Mouse (Mus musculus): ENCODE measurements around the gene Itgad.
A peak's percentile ranks its signal among the peaks of the same experiment; 100 is the strongest.

Gene Itgad

DNA sequence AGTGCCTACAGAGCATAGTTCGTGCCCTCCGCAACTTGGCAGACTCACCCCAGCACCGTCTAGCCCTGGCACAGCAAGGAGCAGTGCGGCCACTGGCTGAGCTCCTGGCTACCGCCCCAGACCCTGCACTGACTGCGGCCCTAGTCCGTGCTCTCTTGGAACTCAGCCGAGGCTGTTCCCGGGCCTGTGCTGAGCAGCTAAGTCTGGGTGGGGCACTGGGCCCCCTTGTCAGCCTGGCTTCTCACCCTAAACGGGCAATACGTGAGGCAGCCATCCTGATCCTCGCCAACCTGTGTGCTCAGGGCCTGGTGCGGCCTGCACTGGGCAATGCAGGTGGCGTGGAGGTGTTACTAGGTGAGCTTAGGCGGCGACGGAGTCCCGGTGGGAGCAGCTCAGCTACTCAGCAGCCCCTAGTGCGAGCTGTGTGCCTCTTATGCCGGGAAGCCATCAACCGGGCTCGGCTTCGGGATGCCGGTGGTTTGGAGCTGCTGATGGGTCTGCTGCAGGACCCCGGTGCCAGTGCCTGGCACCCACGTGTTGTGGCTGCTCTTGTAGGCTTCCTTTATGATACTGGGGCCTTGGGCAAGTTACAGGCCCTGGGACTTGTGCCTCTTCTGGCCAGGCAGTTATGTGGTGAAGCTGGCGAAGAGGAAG is 86.1 kb downstream of the Itgad start:
- no peak for ATAC-seq (ENCODE audit: insufficient number of reproducible peaks, low FRiP score, low TSS enrichment)

DNA sequence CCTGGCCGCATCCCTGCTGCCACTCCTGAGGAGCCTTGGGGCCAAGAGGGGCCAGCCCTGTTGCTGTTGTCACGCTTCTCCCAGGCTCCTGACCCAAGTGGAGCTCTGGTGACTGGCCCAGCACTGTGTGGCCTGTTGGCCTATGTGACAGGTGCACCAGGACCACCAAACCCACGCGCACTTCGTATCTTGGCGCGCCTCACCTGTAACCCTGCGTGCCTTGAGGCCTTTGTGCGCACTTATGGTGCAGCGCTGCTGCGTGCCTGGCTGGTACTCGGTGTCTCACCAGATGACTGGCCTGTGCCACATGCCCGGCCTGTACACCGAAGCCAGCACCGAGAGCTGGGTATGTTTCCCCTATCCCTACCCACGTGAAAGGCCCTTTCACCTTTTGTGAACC is 88.2 kb downstream of the Itgad start:
- no peak for ATAC-seq (ENCODE audit: insufficient number of reproducible peaks, low FRiP score, low TSS enrichment)

GRCm38 (mm10) chr7:128243921-128244320 is 89.7 kb downstream of the Itgad start:
- ATAC-seq (ENCODE audit: insufficient number of reproducible peaks, low FRiP score, low TSS enrichment): no peak

GRCm38 (mm10) chr7:128244410-128245025 is 90.3 kb downstream of the Itgad start:
- no peak for ATAC-seq (ENCODE audit: insufficient number of reproducible peaks, low FRiP score, low TSS enrichment)

GRCm38 (mm10) chr7:128245547-128245946 is 91.4 kb downstream of the Itgad start:
- ATAC-seq (ENCODE audit: insufficient number of reproducible peaks, low FRiP score, low TSS enrichment): no peak

DNA sequence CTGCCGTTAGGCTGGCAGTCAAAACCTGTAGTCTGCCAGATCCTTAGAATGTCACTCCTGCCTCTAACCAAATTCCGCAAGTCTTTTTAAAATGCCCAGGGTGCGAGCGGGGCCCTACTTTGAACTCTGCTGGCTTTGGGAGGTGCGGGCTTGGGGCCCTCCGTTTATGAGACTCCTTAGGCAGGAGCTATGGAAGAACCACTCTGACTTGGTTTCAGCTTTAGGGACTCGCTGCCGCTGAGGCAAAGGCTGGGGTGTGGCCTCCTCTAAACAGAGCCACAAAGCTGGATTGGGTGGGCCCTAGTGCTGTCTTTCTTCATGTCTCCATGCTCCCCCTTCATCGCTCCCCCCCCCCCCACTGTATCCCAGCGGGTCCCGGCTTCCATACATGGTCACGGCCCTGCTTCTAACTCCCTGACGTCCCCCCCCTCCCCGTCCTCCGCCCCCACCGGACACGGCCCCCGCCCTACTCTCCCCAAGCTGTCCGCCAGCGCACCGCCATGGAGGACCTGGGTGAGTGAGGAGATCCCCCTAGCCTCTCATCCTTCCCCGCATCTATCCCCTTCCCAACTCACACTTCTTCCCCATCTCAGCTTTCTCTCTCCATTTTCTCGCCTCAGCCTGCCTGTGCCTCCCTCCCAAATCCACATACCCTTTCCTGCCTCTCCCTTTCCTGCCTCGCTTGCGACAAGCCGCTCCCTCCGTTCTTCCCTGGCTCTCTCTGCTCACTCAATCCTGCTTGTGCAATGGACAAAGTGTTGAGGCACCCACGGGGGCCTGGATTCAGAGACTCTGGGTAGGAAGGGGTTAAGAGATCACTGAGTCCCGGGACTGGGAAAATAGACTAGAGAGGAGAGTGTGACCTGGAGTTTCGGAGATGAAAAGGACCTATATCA is 92.6 kb downstream of the Itgad start, which contains the start of gene Tgfb1i1:
TSS of gene Tgfb1i1 (plus strand) at position 317 of the 896 bp plus-strand sequence.
- peak; percentile 38; the same call in 1 of the 2 replicates for ATAC-seq (ENCODE audit: insufficient number of reproducible peaks, low FRiP score, low TSS enrichment)

GRCm38 (mm10) chr7:128247443-128247842 is 93.3 kb downstream of the Itgad start:
- peak; percentile 59; the same call in 1 of the 2 replicates for ATAC-seq (ENCODE audit: insufficient number of reproducible peaks, low FRiP score, low TSS enrichment)

GRCm38 (mm10) chr7:128248081-128249042 is 94.2 kb downstream of the Itgad start:
- no peak for ATAC-seq (ENCODE audit: insufficient number of reproducible peaks, low FRiP score, low TSS enrichment)

- no peak for ATAC-seq (ENCODE audit: insufficient number of reproducible peaks, low FRiP score, low TSS enrichment)
Measured at GRCm38 (mm10) chr7:128249998-128250397, 95.8 kb downstream of the Itgad start.

DNA sequence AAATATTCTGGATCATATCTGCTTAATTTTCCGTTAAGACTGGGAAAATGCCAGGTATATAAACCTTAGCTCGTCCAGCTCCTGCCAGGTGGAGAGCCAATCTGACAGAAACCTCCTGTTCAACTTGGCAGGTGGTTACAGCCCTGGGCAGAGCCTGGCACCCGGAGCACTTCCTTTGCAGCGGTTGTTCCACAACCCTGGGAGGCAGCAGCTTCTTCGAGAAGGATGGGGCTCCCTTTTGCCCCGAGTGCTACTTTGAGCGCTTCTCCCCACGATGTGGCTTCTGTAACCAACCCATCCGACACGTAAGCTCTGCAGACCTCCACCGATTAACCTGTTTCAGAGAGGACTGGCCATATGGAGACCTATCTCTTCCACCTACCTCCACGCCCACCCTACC is 97.8 kb downstream of the Itgad start:
- no peak for ATAC-seq (ENCODE audit: insufficient number of reproducible peaks, low FRiP score, low TSS enrichment)

DNA sequence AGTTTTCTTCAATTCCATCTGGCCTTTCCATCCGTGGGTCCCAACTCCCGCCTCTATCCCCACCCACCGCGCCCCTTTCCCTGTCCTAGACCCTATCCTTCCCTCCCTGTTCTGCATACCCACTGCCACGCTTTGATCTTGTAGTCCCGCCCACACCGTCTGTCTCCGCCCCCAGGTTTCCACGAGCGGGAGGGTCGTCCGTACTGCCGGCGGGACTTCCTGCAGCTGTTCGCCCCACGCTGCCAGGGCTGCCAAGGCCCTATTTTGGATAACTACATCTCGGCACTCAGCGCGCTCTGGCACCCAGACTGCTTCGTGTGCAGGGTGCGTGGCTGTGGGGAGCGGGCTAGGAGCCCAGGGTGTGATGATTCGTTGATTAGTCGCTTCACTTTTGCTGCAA is 98.4 kb downstream of the Itgad start:
- no peak for ATAC-seq (ENCODE audit: insufficient number of reproducible peaks, low FRiP score, low TSS enrichment)

GRCm38 (mm10) chr7:128254978-128255377 is 100.8 kb downstream of the Itgad start:
- no peak for ATAC-seq (ENCODE audit: insufficient number of reproducible peaks, low FRiP score, low TSS enrichment)

GRCm38 (mm10) chr7:128255757-128256156 is 101.6 kb downstream of the Itgad start:
- no peak for ATAC-seq (ENCODE audit: insufficient number of reproducible peaks, low FRiP score, low TSS enrichment)

- ATAC-seq (ENCODE audit: insufficient number of reproducible peaks, low FRiP score, low TSS enrichment): no peak
Measured at GRCm38 (mm10) chr7:128256783-128257334, 102.7 kb downstream of the Itgad start.

DNA sequence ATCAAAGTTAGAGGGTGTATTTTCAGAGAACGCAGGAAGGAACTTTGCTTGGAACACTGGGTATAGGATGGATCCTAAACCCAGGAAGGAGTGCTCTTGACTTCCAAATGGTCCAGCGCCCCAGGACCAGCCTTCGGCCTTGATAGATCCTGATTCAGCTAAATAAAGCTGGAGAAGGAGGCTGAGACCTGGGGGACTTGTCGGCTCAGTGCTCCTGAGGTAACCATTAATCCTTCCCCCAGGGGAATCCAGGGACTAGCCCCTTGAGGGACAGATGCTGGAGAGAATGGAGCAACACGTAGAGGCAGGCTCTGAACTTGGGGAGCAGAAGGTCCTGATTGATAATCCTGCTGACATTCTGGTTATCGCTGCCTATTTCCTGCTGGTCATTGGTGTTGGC is 111.2 kb downstream of the Itgad start, which contains the start of gene Slc5a2:
TSS of gene Slc5a2 (plus strand) at position 247 of the 400 bp plus-strand sequence.
- no peak for ATAC-seq (ENCODE audit: insufficient number of reproducible peaks, low FRiP score, low TSS enrichment)

- no peak for ATAC-seq (ENCODE audit: insufficient number of reproducible peaks, low FRiP score, low TSS enrichment)
Measured at GRCm38 (mm10) chr7:128266056-128266455, 111.9 kb downstream of the Itgad start.

GRCm38 (mm10) chr7:128267391-128267790 is 113.2 kb downstream of the Itgad start:
- ATAC-seq (ENCODE audit: insufficient number of reproducible peaks, low FRiP score, low TSS enrichment): no peak

- ATAC-seq (ENCODE audit: insufficient number of reproducible peaks, low FRiP score, low TSS enrichment): no peak
Measured at GRCm38 (mm10) chr7:128267813-128268212, 113.6 kb downstream of the Itgad start.

GRCm38 (mm10) chr7:128270431-128270850 is 116.3 kb downstream of the Itgad start:
- peak; percentile 52; the same call in 1 of the 2 replicates for ATAC-seq (ENCODE audit: insufficient number of reproducible peaks, low FRiP score, low TSS enrichment)

Data from cerebellum, adult (tissue).